In genomic region chr3:95105586-95106337, GRCm38 (mm10) we compare ENCODE assay signal across 8 mouse cellular contexts. TPM values are rescaled to one million over a fixed set of nuclear protein-coding genes. Genes with fewer than 3 reads are reported as not detected.
A peak's percentile ranks its signal among the peaks of the same experiment; 100 is the strongest.
DNase-seq lines count a peak whose midpoint lies in the region; ATAC-seq lines count a peak whose summit lies in the region.

No protein-coding gene starts in this region.

- H3K4me1 ChIP-seq in heart, embryonic 16.5 days (ENCODE audit: control insufficient read depth, insufficient read depth, low read length) = peaks cover 12% of the 10 kb centered on the region
- no peaks in the 10 kb centered on the region for H3K4me1 ChIP-seq in hindbrain, embryonic 11.5 days (replicated peaks; ENCODE audit: control insufficient read depth, insufficient read depth, low read length)

- no peak for DNase-seq in heart, adult 11 months
- DNase-seq in NIH3T3 (ENCODE audit: low read depth) = peak; percentile 62
- no peak for DNase-seq in hindbrain, embryonic 11.5 days (ENCODE audit: low spot score)
- no peak for DNase-seq in thymus, postnatal 36 days
- DNase-seq in layer of hippocampus, postnatal 10 days (ENCODE audit: low spot score in 2 of 2) = no peak
- DNase-seq in kidney, adult 9 months = no peak

- WGBS in heart, embryonic 16.5 days = 1% methylated on average over 16 of the region's 16 CpGs
- under 1% methylated on average over 16 of the region's 16 CpGs for WGBS in hindbrain, embryonic 11.5 days

- no peaks in the 10 kb centered on the region for H3K36me3 ChIP-seq in heart, embryonic 16.5 days (ENCODE audit: control insufficient read depth, insufficient read depth)
- H3K36me3 ChIP-seq in hindbrain, embryonic 11.5 days (ENCODE audit: control insufficient read depth, insufficient read depth, low read length) = no peaks in the 10 kb centered on the region

- H3K9me3 ChIP-seq in heart, embryonic 16.5 days (replicated peaks; ENCODE audit: control insufficient read depth, low read length) = no peaks in the 10 kb centered on the region
- no peaks in the 10 kb centered on the region for H3K9me3 ChIP-seq in hindbrain, embryonic 11.5 days (ENCODE audit: control insufficient read depth, low read length)

- H3K27me3 ChIP-seq in heart, embryonic 16.5 days (ENCODE audit: control insufficient read depth, insufficient read depth, low read length) = no peaks in the 10 kb centered on the region
- H3K27me3 ChIP-seq in hindbrain, embryonic 11.5 days (ENCODE audit: control insufficient read depth, insufficient read depth, low read length) = no peaks in the 10 kb centered on the region

- H3K4me3 ChIP-seq in heart, embryonic 16.5 days (ENCODE audit: low read length) = peak overlapping the region; percentile 88
- peak overlapping the region; percentile 94 for H3K4me3 ChIP-seq in hindbrain, embryonic 11.5 days (ENCODE audit: low read depth, low read length)

- H3K4me2 ChIP-seq in heart, embryonic 16.5 days (ENCODE audit: low read depth, low read length) = peak overlapping the region; percentile 95
- H3K4me2 ChIP-seq in hindbrain, embryonic 11.5 days (replicated peaks; ENCODE audit: low read depth, low read length) = peak overlapping the region; percentile 46

- peak overlapping the region; percentile 86 for H3K9ac ChIP-seq in heart, embryonic 16.5 days (ENCODE audit: low read length)
- peak overlapping the region; percentile 84 for H3K9ac ChIP-seq in hindbrain, embryonic 11.5 days (ENCODE audit: low read depth, low read length)

- peak overlapping the region; percentile 88 for H3K27ac ChIP-seq in heart, embryonic 16.5 days (ENCODE audit: low read length)
- peak overlapping the region; percentile 76 for H3K27ac ChIP-seq in hindbrain, embryonic 11.5 days (ENCODE audit: low read depth, low read length)

- peak; percentile 3; the same call in 1 of the 2 replicates for ATAC-seq in heart, embryonic 16.5 days (replicated peaks; ENCODE audit: extremely low read depth, insufficient read depth, low FRiP score)
- no peak for ATAC-seq in hindbrain, embryonic 11.5 days (ENCODE audit: low FRiP score)
- 0 out of 2 replicates have a peak, but pooled peaks have one; percentile 32 for ATAC-seq in megakaryocyte-erythroid progenitor cell, adult 5-6 weeks (replicated peaks; ENCODE audit: low FRiP score, low TSS enrichment, poor library complexity, severe bottlenecking)

RNA-seq across cellular contexts. Expression of gene Pip5k1a, which starts 1.0 kb away (rescaled TPM):
- polyA plus RNA-seq in heart, embryonic 16.5 days (2015; fragmentation: Nextera tagmentation; extraction: Ambion mirVana) = 17.6 and 17.9 TPM in 2 replicates
- 14.1 and 15.0 TPM in 2 replicates for polyA plus RNA-seq in hindbrain, embryonic 11.5 days (2014; fragmentation: Nextera tagmentation; extraction: Ambion mirVana)
- 28.8 and 29.3 TPM in 2 replicates for total RNA-seq in megakaryocyte-erythroid progenitor cell, adult 5-6 weeks (2014; fragmentation: Nextera tagmentation)
- 20.5 and 23.8 TPM in 2 replicates for total RNA-seq in megakaryocyte-erythroid progenitor cell, adult 5-6 weeks (2017)
- 10 to 100 TPM; 34.5 to 41.9 TPM for total RNA-seq in layer of hippocampus, postnatal 10 days (2021)

RNA-seq across cellular contexts. Expression of gene Vps72, which starts 5.1 kb away (rescaled TPM):
- 92.5 and 96.6 TPM in 2 replicates for polyA plus RNA-seq in heart, embryonic 16.5 days (2015; fragmentation: Nextera tagmentation; extraction: Ambion mirVana)
- 232 and 236 TPM in 2 replicates for polyA plus RNA-seq in hindbrain, embryonic 11.5 days (2014; fragmentation: Nextera tagmentation; extraction: Ambion mirVana)
- total RNA-seq in megakaryocyte-erythroid progenitor cell, adult 5-6 weeks (2014; fragmentation: Nextera tagmentation) = 62.9 and 64.1 TPM in 2 replicates
- total RNA-seq in megakaryocyte-erythroid progenitor cell, adult 5-6 weeks (2017) = 105 and 121 TPM in 2 replicates
- 10 to 100 TPM; 44.4 to 47.7 TPM for total RNA-seq in layer of hippocampus, postnatal 10 days (2021)

RNA-seq across cellular contexts. Expression of gene Tmod4, which starts 18.5 kb away (rescaled TPM):
- polyA plus RNA-seq in heart, embryonic 16.5 days (2015; fragmentation: Nextera tagmentation; extraction: Ambion mirVana) = 1.9 TPM in 2 replicates
- polyA plus RNA-seq in hindbrain, embryonic 11.5 days (2014; fragmentation: Nextera tagmentation; extraction: Ambion mirVana) = 0.68 and 1.1 TPM in 2 replicates
- 2.4 and 5.1 TPM in 2 replicates for total RNA-seq in megakaryocyte-erythroid progenitor cell, adult 5-6 weeks (2014; fragmentation: Nextera tagmentation)
- 0.99 and 2.9 TPM in 2 replicates for total RNA-seq in megakaryocyte-erythroid progenitor cell, adult 5-6 weeks (2017)
- under 1 TPM in 1 of 2 experiments, not detected in 1; 0.85 TPM for total RNA-seq in layer of hippocampus, postnatal 10 days (2021)

RNA-seq across cellular contexts. Expression of gene Scnm1, which starts 28.0 kb away (rescaled TPM):
- 54.1 and 59.2 TPM in 2 replicates for polyA plus RNA-seq in heart, embryonic 16.5 days (2015; fragmentation: Nextera tagmentation; extraction: Ambion mirVana)
- polyA plus RNA-seq in hindbrain, embryonic 11.5 days (2014; fragmentation: Nextera tagmentation; extraction: Ambion mirVana) = 83.2 and 84.9 TPM in 2 replicates
- 59.1 and 86.0 TPM in 2 replicates for total RNA-seq in megakaryocyte-erythroid progenitor cell, adult 5-6 weeks (2014; fragmentation: Nextera tagmentation)
- total RNA-seq in megakaryocyte-erythroid progenitor cell, adult 5-6 weeks (2017) = 94.4 and 114 TPM in 2 replicates
- total RNA-seq in layer of hippocampus, postnatal 10 days (2021) = 10 to 100 TPM; 37.5 to 41.8 TPM

RNA-seq across cellular contexts. Expression of gene Lysmd1, which starts 28.1 kb away (rescaled TPM):
- 9.7 and 11.3 TPM in 2 replicates for polyA plus RNA-seq in heart, embryonic 16.5 days (2015; fragmentation: Nextera tagmentation; extraction: Ambion mirVana)
- polyA plus RNA-seq in hindbrain, embryonic 11.5 days (2014; fragmentation: Nextera tagmentation; extraction: Ambion mirVana) = 12.5 and 19.3 TPM in 2 replicates
- total RNA-seq in megakaryocyte-erythroid progenitor cell, adult 5-6 weeks (2014; fragmentation: Nextera tagmentation) = 5.4 and 6.9 TPM in 2 replicates
- 6.2 and 7.2 TPM in 2 replicates for total RNA-seq in megakaryocyte-erythroid progenitor cell, adult 5-6 weeks (2017)
- total RNA-seq in layer of hippocampus, postnatal 10 days (2021) = 10 to 100 TPM; 22.4 to 24.6 TPM
